Mouse (Mus musculus) spleen, embryonic (tissue): Measurements from ENCODE around the gene Sec14l5.
"Not testable (repeated sequence)": the region's sequence is repeated elsewhere in the genome, so short reads cannot be mapped to it uniquely, and the experiment has no call there.

Source experiments
- CTCF ChIA-PET: fragments of 350-600 bp; sonication (Branson Sonifier 250); formaldehyde crosslinking; loops from one replicate; lab custom pipeline; 2022; lab: Charles Lee

Sec14l5 gene

GRCm38 (mm10) chr16:5214126-5214525 is 67.2 kb downstream of the Sec14l5 start:
- CTCF ChIA-PET = no interaction called here

GRCm38 (mm10) chr16:5216686-5217085 is 69.8 kb downstream of the Sec14l5 start:
- CTCF ChIA-PET = no interaction called here

GRCm38 (mm10) chr16:5217341-5218133 is 70.6 kb downstream of the Sec14l5 start:
- CTCF ChIA-PET = no interaction called here

GRCm38 (mm10) chr16:5221403-5221802 is 74.5 kb downstream of the Sec14l5 start:
- CTCF ChIA-PET = no interaction called here

GRCm38 (mm10) chr16:5222140-5222539 is 75.2 kb downstream of the Sec14l5 start, which contains the start of gene AU021092:
AU021092 (minus strand) TSS chr16:5222299.
- CTCF ChIA-PET = interaction anchor here (0.6 kb wide), 1 partner anchor 9 kb away, joined by 3 read pairs; no protein-coding TSS in a partner anchor

GRCm38 (mm10) chr16:5226534-5226933 is 79.6 kb downstream of the Sec14l5 start:
- CTCF ChIA-PET = not testable (repeated sequence)

- CTCF ChIA-PET = not testable (repeated sequence)
Measured at GRCm38 (mm10) chr16:5227501-5227900, 80.6 kb downstream of the Sec14l5 start.

GRCm38 (mm10) chr16:5228103-5228502 is 81.2 kb downstream of the Sec14l5 start:
- CTCF ChIA-PET = not testable (repeated sequence)

GRCm38 (mm10) chr16:5232982-5233381 is 86.1 kb downstream of the Sec14l5 start:
- CTCF ChIA-PET = no interaction called here

GRCm38 (mm10) chr16:5233418-5234313 is 86.8 kb downstream of the Sec14l5 start, which contains the start of gene Alg1:
Alg1 (plus strand) TSS chr16:5233621.
- CTCF ChIA-PET = no interaction called here
